ENCODE assay signal across 9 mouse cellular contexts in the genomic region with DNA sequence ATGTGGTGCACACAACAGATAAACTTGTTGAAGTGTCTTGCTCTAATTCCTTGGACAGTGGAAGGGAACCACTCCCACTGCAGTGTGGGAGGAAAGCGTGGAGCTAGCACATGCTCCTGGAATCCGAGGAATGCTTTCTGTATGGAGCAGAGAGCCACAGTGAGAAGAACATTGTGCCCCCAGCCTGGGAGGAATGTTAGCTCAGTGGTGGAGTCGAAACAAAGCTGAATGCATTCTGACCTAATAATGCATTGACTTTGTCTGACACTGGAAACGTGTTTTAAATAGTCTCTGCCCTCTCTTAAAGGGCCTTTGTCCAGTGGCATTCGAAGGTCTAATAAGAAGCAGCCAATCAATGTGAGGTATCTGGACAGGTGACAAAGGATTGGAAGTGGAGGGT.
DNase-seq lines count a peak whose midpoint lies in the region; ATAC-seq and TF ChIP-seq lines count a peak whose summit lies in the region.
"Had no signal": no experiment of that assay in that cellular context is flagged by ENCODE, and none has a peak within 500 bp of the region (broad histone marks: within the 10 kb centered on the region; RNA-seq: fewer than 3 reads in every experiment).

No protein-coding gene starts in this region.

- peak; percentile 34 for DNase-seq in hindbrain, embryonic 11.5 days (ENCODE audit: low spot score)
- peak; percentile 50 for DNase-seq in kidney, postnatal 14 days
- peak; percentile 55 for DNase-seq in retina, embryonic 14.5 days (ENCODE audit: low spot score)
- DNase-seq in B cell, adult 2 months: no peak
- DNase-seq in spleen, adult 18-20 months: no peak

- ATAC-seq in hindbrain, embryonic 11.5 days (ENCODE audit: low FRiP score): peak; percentile 59; the same call in 1 of the 2 replicates
- ATAC-seq in hindbrain, embryonic 13.5 days (ENCODE audit: low FRiP score): no peak
- ATAC-seq in erythroid progenitor cell, adult 5-6 weeks (replicated peaks; ENCODE audit: low FRiP score, poor library complexity, severe bottlenecking): no peak

- H3K4me3 ChIP-seq in hindbrain, embryonic 11.5 days (ENCODE audit: low read depth, low read length): no peak overlapping the region
- H3K4me3 ChIP-seq in hindbrain, embryonic 13.5 days: no peak overlapping the region
- no peak overlapping the region for H3K4me3 ChIP-seq in embryonic fibroblast, embryonic 13.5 days (ENCODE audit: insufficient read depth, low read length)

- no peaks in the 10 kb centered on the region for H3K36me3 ChIP-seq in hindbrain, embryonic 11.5 days (ENCODE audit: control insufficient read depth, insufficient read depth, low read length)
- H3K36me3 ChIP-seq in hindbrain, embryonic 13.5 days: no peaks in the 10 kb centered on the region
- H3K36me3 ChIP-seq: G1E had no signal

- no peak overlapping the region for H3K9ac ChIP-seq in hindbrain, embryonic 11.5 days (ENCODE audit: low read depth, low read length)
- H3K9ac ChIP-seq in hindbrain, embryonic 13.5 days: no peak overlapping the region

- no peaks in the 10 kb centered on the region for H3K4me1 ChIP-seq in hindbrain, embryonic 11.5 days (replicated peaks; ENCODE audit: control insufficient read depth, insufficient read depth, low read length)
- H3K4me1 ChIP-seq in hindbrain, embryonic 13.5 days (replicated peaks): 0 out of 2 replicates have a peak, but pooled peaks cover 4% of the 10 kb centered on the region
- H3K4me1 ChIP-seq in embryonic fibroblast, embryonic 13.5 days (ENCODE audit: control insufficient read depth, insufficient read depth, low read length): peaks cover 6% of the 10 kb centered on the region; the same call in 1 of the 2 replicates

- TF ChIP-seq CTCF in embryonic fibroblast, embryonic 13.5 days (IDR thresholded peaks at IDR 0.05; ENCODE audit: borderline replicate concordance, insufficient read depth, low read length): no peak

- no peaks in the 10 kb centered on the region for H3K27me3 ChIP-seq in hindbrain, embryonic 11.5 days (ENCODE audit: control insufficient read depth, insufficient read depth, low read length)
- no peaks in the 10 kb centered on the region for H3K27me3 ChIP-seq in hindbrain, embryonic 13.5 days

- no peak overlapping the region for H3K27ac ChIP-seq in hindbrain, embryonic 11.5 days (ENCODE audit: low read depth, low read length)
- H3K27ac ChIP-seq in hindbrain, embryonic 13.5 days: no peak overlapping the region
- peak overlapping the region; percentile 86 for H3K27ac ChIP-seq in embryonic fibroblast, embryonic 13.5 days (ENCODE audit: insufficient read depth, low read length)

- TF ChIP-seq POLR2A in embryonic fibroblast, embryonic 13.5 days (IDR thresholded peaks at IDR 0.05; ENCODE audit: low read depth, low read length): no peak

- WGBS in hindbrain, embryonic 11.5 days: 18% methylated on average over 5 of the region's 5 CpGs
- WGBS in hindbrain, embryonic 13.5 days: 9% methylated on average over 5 of the region's 5 CpGs

- H3K4me2 ChIP-seq in hindbrain, embryonic 11.5 days (replicated peaks; ENCODE audit: low read depth, low read length): no peak overlapping the region
- H3K4me2 ChIP-seq in hindbrain, embryonic 13.5 days: no peak overlapping the region

- H3K9me3 ChIP-seq in hindbrain, embryonic 11.5 days (ENCODE audit: control insufficient read depth, low read length): no peaks in the 10 kb centered on the region
- H3K9me3 ChIP-seq in hindbrain, embryonic 13.5 days: no peaks in the 10 kb centered on the region

Comparison
In these comparisons a context has a peak if more than half of its experiments do, and no peak if none do; other contexts are left out.
1. DNase-seq: peak in hindbrain, embryonic 11.5 days (single experiment), kidney, postnatal 14 days (single experiment) and retina, embryonic 14.5 days (single experiment); none in B cell, adult 2 months (0 of 2) and spleen, adult 18-20 months (0 of 2).